Mouse (Mus musculus) thymus, postnatal 10 days (tissue): ENCODE results near the gene Oxnad1.
"Not testable (repeated sequence)": the region's sequence is repeated elsewhere in the genome, so short reads cannot be mapped to it uniquely, and the experiment has no call there.

Experiments used
- DNase-seq, 2 experiments: peaks; one replicate each; pipeline ENCODE4 v3.0.0; 2021; ENCODE audit warnings: low spot score in 2 of 2

Gene Oxnad1

GRCm38 (mm10) chr14:32087584-32088248 is 2.5 kb downstream of the Oxnad1 start:
- DNase-seq = not testable (repeated sequence)

- DNase-seq = no peak
These were observed 6.0 kb downstream of the Oxnad1 start for GRCm38 (mm10) chr14:32091124-32091523.

- no peak for DNase-seq
These were observed 6.5 kb downstream of the Oxnad1 start for GRCm38 (mm10) chr14:32091704-32092103.

- DNase-seq = no peak
These were observed 7.8 kb downstream of the Oxnad1 start for GRCm38 (mm10) chr14:32093018-32093417.

- no peak for DNase-seq
These were observed 8.4 kb downstream of the Oxnad1 start for GRCm38 (mm10) chr14:32093500-32094117.

GRCm38 (mm10) chr14:32095646-32096045 is 10.5 kb downstream of the Oxnad1 start:
- DNase-seq = no peak

GRCm38 (mm10) chr14:32096740-32097139 is 11.6 kb downstream of the Oxnad1 start:
- DNase-seq = no peak

GRCm38 (mm10) chr14:32097691-32098090 is 12.5 kb downstream of the Oxnad1 start:
- DNase-seq = no peak

GRCm38 (mm10) chr14:32098951-32099350 is 13.8 kb downstream of the Oxnad1 start:
- DNase-seq = no peak

GRCm38 (mm10) chr14:32103556-32103955 is 18.4 kb downstream of the Oxnad1 start:
- no peak for DNase-seq

GRCm38 (mm10) chr14:32105663-32106062 is 20.5 kb downstream of the Oxnad1 start:
- DNase-seq = no peak

- no peak for DNase-seq
These were observed 21.7 kb downstream of the Oxnad1 start for GRCm38 (mm10) chr14:32106911-32107310.

GRCm38 (mm10) chr14:32112124-32112523 is 26.9 kb downstream of the Oxnad1 start:
- DNase-seq = not testable (repeated sequence)

- DNase-seq = no peak
These were observed 36.1 kb downstream of the Oxnad1 start for GRCm38 (mm10) chr14:32120940-32121919.

- DNase-seq = peak; percentile 6 to 40
These were observed 36.7 kb downstream of the Oxnad1 start for GRCm38 (mm10) chr14:32121920-32122315.

- DNase-seq = no peak
These were observed 39.1 kb downstream of the Oxnad1 start for GRCm38 (mm10) chr14:32124261-32124660.

- not testable (repeated sequence) for DNase-seq
These were observed 40.1 kb downstream of the Oxnad1 start for GRCm38 (mm10) chr14:32125256-32125655.

- DNase-seq = no peak
These were observed 43.2 kb downstream of the Oxnad1 start for GRCm38 (mm10) chr14:32128409-32128808.

GRCm38 (mm10) chr14:32131836-32132235 is 46.7 kb downstream of the Oxnad1 start:
- DNase-seq = no peak

- DNase-seq = no peak
These were observed 49.1 kb downstream of the Oxnad1 start for GRCm38 (mm10) chr14:32134293-32134692.

- not testable (repeated sequence) for DNase-seq
These were observed 51.3 kb downstream of the Oxnad1 start for GRCm38 (mm10) chr14:32136467-32136866.

- no peak for DNase-seq
These were observed 55.3 kb downstream of the Oxnad1 start for GRCm38 (mm10) chr14:32140359-32140965.
